In genomic region chr6:136173191-136173896, GRCm38 (mm10) we compare ENCODE assay signal across 9 mouse cellular contexts. TPM values are rescaled to one million over a fixed set of nuclear protein-coding genes. Genes with fewer than 3 reads are reported as not detected.
DNase-seq lines count a peak whose midpoint lies in the region; ATAC-seq and TF ChIP-seq lines count a peak whose summit lies in the region.
"Had no signal": no experiment of that assay in that cellular context is flagged by ENCODE, and none has a peak within 500 bp of the region (broad histone marks: within the 10 kb centered on the region; RNA-seq: fewer than 3 reads in every experiment).

Gene Grin2b (minus strand): TSS chr6:136173511.

- no peak within 1 kb of the TSS for H3K27ac ChIP-seq in gastrocnemius, adult 2 months
- H3K27ac ChIP-seq in forebrain, embryonic 13.5 days = peak within 1 kb of the TSS; percentile 79
- no peak within 1 kb of the TSS for H3K27ac ChIP-seq in lung, postnatal 0 days (ENCODE audit: low read length)

- peaks cover 25% of the 10 kb centered on the region for H3K27me3 ChIP-seq in forebrain, embryonic 13.5 days
- peaks cover 14% of the 10 kb centered on the region for H3K27me3 ChIP-seq in lung, postnatal 0 days (replicated peaks; ENCODE audit: insufficient read depth, low read length)

- TF ChIP-seq EP300 in lung, postnatal 0 days (IDR thresholded peaks at IDR 0.05) = no peak

- H3K4me2 ChIP-seq in forebrain, embryonic 13.5 days = peak within 1 kb of the TSS; percentile 94
- H3K4me2 ChIP-seq in lung, postnatal 0 days (replicated peaks; ENCODE audit: low read depth, low read length) = peak within 1 kb of the TSS; percentile 51

- intact Hi-C loops in gastrocnemius, adult 2 months (cut with DNase I) = no loop called here

- H3K4me1 ChIP-seq in forebrain, embryonic 13.5 days = peaks cover 13% of the 10 kb centered on the region; the same call in 1 of the 2 replicates
- H3K4me1 ChIP-seq in lung, postnatal 0 days (ENCODE audit: insufficient read depth, low read depth, low read length) = no peaks in the 10 kb centered on the region

- H3K4me3 ChIP-seq in gastrocnemius, adult 2 months = peak within 1 kb of the TSS; percentile 50
- peak within 1 kb of the TSS; percentile 62 for H3K4me3 ChIP-seq in forebrain, embryonic 13.5 days
- H3K4me3 ChIP-seq in lung, postnatal 0 days (ENCODE audit: low read depth, low read length) = peak within 1 kb of the TSS; percentile 32

- peak; percentile 29; the same call in 1 of the 2 replicates for TF ChIP-seq CTCF in gastrocnemius, adult 2 months (IDR thresholded peaks at IDR 0.05)
- peak; percentile 57 for TF ChIP-seq CTCF in lung, postnatal 0 days (IDR thresholded peaks at IDR 0.05)

- peak within 1 kb of the TSS; percentile 70 for H3K9ac ChIP-seq in forebrain, embryonic 13.5 days
- H3K9ac ChIP-seq in lung, postnatal 0 days (replicated peaks; ENCODE audit: low read depth) = no peak within 1 kb of the TSS

- H3K36me3 ChIP-seq in forebrain, embryonic 13.5 days (ENCODE audit: poor library complexity, severe bottlenecking) = no peaks in the 10 kb centered on the region
- no peaks in the 10 kb centered on the region for H3K36me3 ChIP-seq in lung, postnatal 0 days (ENCODE audit: insufficient read depth, low read length)

- no peaks in the 10 kb centered on the region for H3K9me3 ChIP-seq in forebrain, embryonic 13.5 days (replicated peaks)
- H3K9me3 ChIP-seq in lung, postnatal 0 days (ENCODE audit: low read length) = no peaks in the 10 kb centered on the region

- WGBS in forebrain, embryonic 13.5 days = 1% methylated on average over 15 of the region's 30 CpGs
- WGBS in lung, postnatal 0 days = 4% methylated on average over 20 of the region's 30 CpGs

- ATAC-seq in forebrain, embryonic 13.5 days = peak; percentile 86
- ATAC-seq in lung, postnatal 0 days = peak; percentile 43

- DNase-seq in gastrocnemius, adult 2 months = no peak
- DNase-seq in gastrocnemius, adult 8-10 months (ENCODE audit: low spot score in 2 of 2) = no peak
- peak; percentile 36 for DNase-seq in Muller cell, postnatal 12 days (ENCODE audit: inconsistent ontology term)
- peak; percentile 67 to 82 for DNase-seq in layer of hippocampus, adult 18-20 months (ENCODE audit: low spot score in 2 of 2)
- DNase-seq in lung, postnatal 0 days (ENCODE audit: low spot score) = no peak
- peak; percentile 72 for DNase-seq in right cerebral cortex, postnatal 25 days
- DNase-seq in spleen, postnatal 36 days (ENCODE audit: low spot score in 2 of 2) = no peak

RNA-seq across cellular contexts. Expression of gene Grin2b, which starts in this region (rescaled TPM):
- total RNA-seq in gastrocnemius, adult 2 months (2021) = under 1 TPM in 1 of 2 experiments, not detected in 1; 0.03 TPM
- total RNA-seq in gastrocnemius, adult 8-10 months (2022) = under 1 TPM; 0.04 to 0.19 (median 0.06) TPM
- polyA plus RNA-seq in forebrain, embryonic 13.5 days (2015; fragmentation: Nextera tagmentation; extraction: Ambion mirVana) = 34.9 and 44.5 TPM in 2 replicates
- 100 to 1,000 TPM; 292 to 326 TPM for total RNA-seq in layer of hippocampus, adult 18-20 months (2021)
- 0.50 and 0.60 TPM in 2 replicates for polyA plus RNA-seq in lung, postnatal 0 days (2015; fragmentation: Nextera tagmentation; extraction: Ambion mirVana)
- polyA plus RNA-seq: large intestine, adult 2 months had no signal

Comparison
In these comparisons a context has a peak if more than half of its experiments do, and no peak if none do; other contexts are left out.
1. RNA of gene Grin2b (total RNA-seq): 292 to 326 TPM in layer of hippocampus, adult 18-20 months; 0.04 to 0.19 TPM in gastrocnemius, adult 8-10 months and 0.03 TPM in gastrocnemius, adult 2 months; every median in the first group is over 100 times any median in the second.
2. RNA of gene Grin2b (polyA plus RNA-seq): 34.9 to 44.5 TPM in forebrain, embryonic 13.5 days; 0.50 to 0.60 TPM in lung, postnatal 0 days; every median in the first group is over 10 times any median in the second.
3. Peak in ATAC-seq, H3K4me3 ChIP-seq and H3K4me2 ChIP-seq in lung, postnatal 0 days; RNA of the gene not detected or under 1 TPM.
4. DNase-seq: peak in Muller cell, postnatal 12 days (single experiment), layer of hippocampus, adult 18-20 months (2 of 2) and right cerebral cortex, postnatal 25 days (single experiment); none in gastrocnemius, adult 2 months (single experiment), gastrocnemius, adult 8-10 months (0 of 2), lung, postnatal 0 days (single experiment) and spleen, postnatal 36 days (0 of 2).
5. Peak in every context shown above with its lines, with median percentiles within 50 percentile points of each other: H3K4me3 ChIP-seq.